ENCODE assay signal across 21 mouse cellular contexts in genomic region chr5:69716087-69716486, GRCm38 (mm10).
A peak's percentile ranks its signal among the peaks of the same experiment; 100 is the strongest.
DNase-seq lines count a peak whose midpoint lies in the region; ATAC-seq and TF ChIP-seq lines count a peak whose summit lies in the region.
"Had no signal": no experiment of that assay in that cellular context is flagged by ENCODE, and none has a peak within 500 bp of the region (broad histone marks: within the 10 kb centered on the region; RNA-seq: fewer than 3 reads in every experiment).

No protein-coding gene starts in this region.

- 55% methylated on average over 2 of the region's 2 CpGs for WGBS in hindbrain, embryonic 12.5 days
- 32% methylated on average over 2 of the region's 2 CpGs for WGBS in hindbrain, postnatal 0 days
- WGBS in hindbrain, embryonic 13.5 days, result 49% methylated on average over 2 of the region's 2 CpGs
- WGBS in hindbrain, embryonic 15.5 days, result 37% methylated on average over 2 of the region's 2 CpGs
- 26% methylated on average over 2 of the region's 2 CpGs for WGBS in neural tube, embryonic 14.5 days

- H3K4me2 ChIP-seq in hindbrain, embryonic 12.5 days (replicated peaks), result no peak overlapping the region
- H3K4me2 ChIP-seq in hindbrain, postnatal 0 days (ENCODE audit: low read depth, low read length), result no peak overlapping the region
- no peak overlapping the region for H3K4me2 ChIP-seq in hindbrain, embryonic 13.5 days
- H3K4me2 ChIP-seq in hindbrain, embryonic 15.5 days, result no peak overlapping the region
- H3K4me2 ChIP-seq in neural tube, embryonic 14.5 days (ENCODE audit: low read depth, low read length), result no peak overlapping the region
- H3K4me2 ChIP-seq: embryonic facial prominence, embryonic 12.5 days; heart, embryonic 13.5 days had no signal

- H3K27me3 ChIP-seq in hindbrain, embryonic 12.5 days, result no peaks in the 10 kb centered on the region
- no peaks in the 10 kb centered on the region for H3K27me3 ChIP-seq in hindbrain, postnatal 0 days (ENCODE audit: insufficient read depth, low read length)
- no peaks in the 10 kb centered on the region for H3K27me3 ChIP-seq in hindbrain, embryonic 13.5 days
- no peaks in the 10 kb centered on the region for H3K27me3 ChIP-seq in hindbrain, embryonic 15.5 days
- no peaks in the 10 kb centered on the region for H3K27me3 ChIP-seq in neural tube, embryonic 14.5 days (ENCODE audit: control insufficient read depth, insufficient read depth, low read length)
- H3K27me3 ChIP-seq: embryonic facial prominence, embryonic 12.5 days; heart, embryonic 13.5 days had no signal

- H3K9me3 ChIP-seq in hindbrain, embryonic 12.5 days (replicated peaks), result no peaks in the 10 kb centered on the region
- no peaks in the 10 kb centered on the region for H3K9me3 ChIP-seq in hindbrain, postnatal 0 days (ENCODE audit: low read length)
- no peaks in the 10 kb centered on the region for H3K9me3 ChIP-seq in hindbrain, embryonic 13.5 days
- H3K9me3 ChIP-seq in hindbrain, embryonic 15.5 days, result no peaks in the 10 kb centered on the region
- no peaks in the 10 kb centered on the region for H3K9me3 ChIP-seq in neural tube, embryonic 14.5 days (ENCODE audit: control insufficient read depth, low read length)
- H3K9me3 ChIP-seq: embryonic facial prominence, embryonic 12.5 days; G1E; heart, embryonic 13.5 days had no signal

- no peak for TF ChIP-seq CTCF in hindbrain, postnatal 0 days (IDR thresholded peaks at IDR 0.05; ENCODE audit: low read depth)
- no peak for TF ChIP-seq CTCF in layer of hippocampus, adult 2 months (conservative IDR thresholded peaks at IDR 0.05)

- no peak overlapping the region for H3K27ac ChIP-seq in hindbrain, embryonic 12.5 days
- no peak overlapping the region for H3K27ac ChIP-seq in hindbrain, postnatal 0 days
- 0 out of 2 replicates have a peak overlapping the region, but pooled peaks have one; percentile 48 for H3K27ac ChIP-seq in hindbrain, embryonic 13.5 days
- no peak overlapping the region for H3K27ac ChIP-seq in hindbrain, embryonic 15.5 days (replicated peaks)
- no peak overlapping the region for H3K27ac ChIP-seq in neural tube, embryonic 14.5 days (ENCODE audit: low read depth, low read length)
- H3K27ac ChIP-seq in layer of hippocampus, adult 2 months, result no peak overlapping the region
- H3K27ac ChIP-seq: embryonic facial prominence, embryonic 12.5 days; heart, embryonic 13.5 days had no signal

- peak; percentile 50; the same call in 1 of the 2 replicates for ATAC-seq in hindbrain, embryonic 12.5 days (ENCODE audit: low FRiP score)
- no peak for ATAC-seq in hindbrain, postnatal 0 days
- ATAC-seq in hindbrain, embryonic 13.5 days (ENCODE audit: low FRiP score), result peak; percentile 78
- ATAC-seq in hindbrain, embryonic 15.5 days (ENCODE audit: low FRiP score, low read depth), result peak; percentile 71; the same call in 1 of the 2 replicates
- peak; percentile 85; the same call in 1 of the 2 replicates for ATAC-seq in neural tube, embryonic 14.5 days (ENCODE audit: low read depth)
- ATAC-seq: inflammation-experienced regulatory T-cells, adult 6 months; intestine, postnatal 0 days had no signal

- DNase-seq in hindbrain, postnatal 0 days (ENCODE audit: low spot score), result no peak
- no peak for DNase-seq in layer of hippocampus, adult 2 months (ENCODE audit: low spot score in 2 of 2)
- no peak for DNase-seq in lung, postnatal 36 days
- DNase-seq: adrenal gland, adult 8-10 months; adrenal gland, postnatal 36 days; cerebellum, adult 11 months; cerebellum, adult 8-10 months; cerebellum, postnatal 14 days; embryo, embryonic 11 days; gastrocnemius, postnatal 36 days; heart, adult 11 months; heart, postnatal 4 days had no signal

- H3K4me3 ChIP-seq in hindbrain, embryonic 12.5 days, result no peak overlapping the region
- H3K4me3 ChIP-seq in hindbrain, postnatal 0 days (ENCODE audit: low read length), result no peak overlapping the region
- H3K4me3 ChIP-seq in hindbrain, embryonic 13.5 days, result no peak overlapping the region
- H3K4me3 ChIP-seq in hindbrain, embryonic 15.5 days, result no peak overlapping the region
- H3K4me3 ChIP-seq in neural tube, embryonic 14.5 days (ENCODE audit: low read depth, low read length), result no peak overlapping the region
- no peak overlapping the region for H3K4me3 ChIP-seq in layer of hippocampus, adult 2 months
- H3K4me3 ChIP-seq: embryonic facial prominence, embryonic 12.5 days; heart, embryonic 13.5 days had no signal

- no peaks in the 10 kb centered on the region for H3K36me3 ChIP-seq in hindbrain, embryonic 12.5 days
- H3K36me3 ChIP-seq in hindbrain, postnatal 0 days (ENCODE audit: insufficient read depth, low read length), result no peaks in the 10 kb centered on the region
- H3K36me3 ChIP-seq in hindbrain, embryonic 13.5 days, result no peaks in the 10 kb centered on the region
- no peaks in the 10 kb centered on the region for H3K36me3 ChIP-seq in hindbrain, embryonic 15.5 days
- H3K36me3 ChIP-seq in neural tube, embryonic 14.5 days (ENCODE audit: control insufficient read depth, insufficient read depth, low read length), result no peaks in the 10 kb centered on the region
- H3K36me3 ChIP-seq: embryonic facial prominence, embryonic 12.5 days; G1E; heart, embryonic 13.5 days had no signal

- H3K9ac ChIP-seq in hindbrain, embryonic 12.5 days, result no peak overlapping the region
- H3K9ac ChIP-seq in hindbrain, postnatal 0 days (replicated peaks; ENCODE audit: low read length), result no peak overlapping the region
- no peak overlapping the region for H3K9ac ChIP-seq in hindbrain, embryonic 13.5 days
- no peak overlapping the region for H3K9ac ChIP-seq in hindbrain, embryonic 15.5 days
- no peak overlapping the region for H3K9ac ChIP-seq in neural tube, embryonic 14.5 days (replicated peaks; ENCODE audit: low read depth, low read length)
- H3K9ac ChIP-seq: embryonic facial prominence, embryonic 12.5 days; heart, embryonic 13.5 days had no signal

- H3K4me1 ChIP-seq in hindbrain, embryonic 12.5 days, result no peaks in the 10 kb centered on the region
- no peaks in the 10 kb centered on the region for H3K4me1 ChIP-seq in hindbrain, postnatal 0 days (ENCODE audit: insufficient read depth, low read length)
- H3K4me1 ChIP-seq in hindbrain, embryonic 13.5 days (replicated peaks), result 0 out of 2 replicates have a peak, but pooled peaks cover 3% of the 10 kb centered on the region
- no peaks in the 10 kb centered on the region for H3K4me1 ChIP-seq in hindbrain, embryonic 15.5 days (replicated peaks)
- H3K4me1 ChIP-seq in neural tube, embryonic 14.5 days (ENCODE audit: control insufficient read depth, insufficient read depth, low read length), result no peaks in the 10 kb centered on the region
- H3K4me1 ChIP-seq: embryonic facial prominence, embryonic 12.5 days had no signal
